Mouse (Mus musculus): ENCODE results near the gene Dok7.

The Dok7 gene

DNA sequence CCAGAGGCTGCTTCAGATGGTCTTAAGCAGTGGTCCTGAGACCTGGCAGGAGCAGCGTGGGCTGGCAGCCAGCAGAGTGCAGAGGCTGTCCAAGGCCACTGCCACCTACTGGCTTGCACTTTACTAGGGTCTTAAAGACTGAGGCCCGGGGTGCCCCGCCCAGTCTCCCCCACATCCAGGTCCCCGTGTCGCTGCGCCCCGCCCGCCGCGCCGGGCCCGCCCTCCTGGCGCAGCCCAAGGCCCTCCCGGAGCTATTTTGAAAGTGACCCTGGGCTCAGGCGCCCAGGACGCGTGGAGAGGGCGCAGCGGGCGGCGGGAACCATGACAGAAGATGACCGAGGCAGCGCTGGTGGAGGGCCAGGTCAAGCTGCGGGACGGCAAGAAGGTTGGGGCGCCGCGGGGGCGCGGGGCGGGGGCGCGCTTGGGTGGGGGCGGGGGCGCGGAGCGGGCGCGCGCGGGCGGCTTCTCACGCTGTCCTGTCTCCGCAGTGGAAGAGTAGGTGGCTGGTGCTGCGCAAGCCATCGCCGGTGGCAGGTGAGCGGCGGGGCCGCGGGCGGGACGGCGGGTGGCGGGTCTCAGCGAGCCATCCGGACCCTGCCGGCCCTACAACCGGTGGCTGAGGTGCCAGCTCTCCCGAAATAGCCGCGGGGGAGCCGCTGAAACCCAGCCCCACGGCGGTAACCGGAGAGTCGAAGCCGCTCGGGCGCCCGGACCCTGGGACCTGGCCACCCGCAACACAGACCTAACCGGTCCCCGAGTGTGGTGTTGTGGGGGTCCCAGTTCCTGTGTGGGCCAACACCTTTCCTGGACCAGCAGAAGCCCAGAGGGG lies at the start of gene Dok7:
TSS of gene Dok7 (plus strand) at position 163 of the 829 bp plus-strand sequence.
- DNase-seq (ENCODE audit: low spot score in 2 of 2): peak; percentile 30 to 56

DNA sequence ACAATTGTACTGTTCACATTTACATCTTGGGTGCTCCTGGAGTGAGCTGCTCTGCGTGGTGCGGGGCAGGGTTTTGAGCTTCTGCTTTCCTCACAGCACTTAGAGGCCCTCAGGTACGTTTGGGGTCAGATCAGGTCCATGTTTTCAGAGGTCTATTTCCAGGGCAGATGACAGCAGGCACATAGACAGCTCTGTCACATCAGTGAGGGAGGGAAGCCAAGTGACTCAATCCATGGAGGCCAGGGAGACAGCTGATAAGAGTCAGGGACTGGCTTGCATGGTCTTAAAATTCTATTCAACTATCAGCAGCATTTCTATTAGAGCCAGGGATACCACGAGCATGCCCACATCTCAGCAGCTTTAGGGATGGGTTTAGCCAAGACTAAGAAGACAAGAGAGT lies 47.4 kb upstream of the Dok7 start:
- no peak for DNase-seq (ENCODE audit: low spot score in 2 of 2)

DNA sequence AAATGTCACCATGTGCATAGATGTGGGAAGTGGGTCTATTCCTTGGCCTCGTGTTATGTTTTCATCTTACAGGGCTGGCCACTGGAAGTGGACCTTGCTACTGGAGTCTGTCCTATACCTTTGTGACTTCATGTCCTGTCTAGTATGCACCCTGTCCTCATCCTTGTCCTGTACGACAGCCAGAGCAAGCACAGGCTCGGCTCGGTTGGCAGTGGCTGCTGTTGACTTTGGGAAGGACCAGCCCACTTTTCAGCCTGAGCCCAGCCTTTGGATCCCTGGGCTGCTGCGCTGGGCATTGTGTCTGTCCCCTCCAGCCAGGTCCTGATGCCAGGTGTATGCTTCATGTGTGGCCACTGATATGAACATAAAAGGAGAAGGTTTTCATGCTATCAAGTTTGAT lies 45.9 kb upstream of the Dok7 start:
- DNase-seq (ENCODE audit: low spot score in 2 of 2): no peak

DNA sequence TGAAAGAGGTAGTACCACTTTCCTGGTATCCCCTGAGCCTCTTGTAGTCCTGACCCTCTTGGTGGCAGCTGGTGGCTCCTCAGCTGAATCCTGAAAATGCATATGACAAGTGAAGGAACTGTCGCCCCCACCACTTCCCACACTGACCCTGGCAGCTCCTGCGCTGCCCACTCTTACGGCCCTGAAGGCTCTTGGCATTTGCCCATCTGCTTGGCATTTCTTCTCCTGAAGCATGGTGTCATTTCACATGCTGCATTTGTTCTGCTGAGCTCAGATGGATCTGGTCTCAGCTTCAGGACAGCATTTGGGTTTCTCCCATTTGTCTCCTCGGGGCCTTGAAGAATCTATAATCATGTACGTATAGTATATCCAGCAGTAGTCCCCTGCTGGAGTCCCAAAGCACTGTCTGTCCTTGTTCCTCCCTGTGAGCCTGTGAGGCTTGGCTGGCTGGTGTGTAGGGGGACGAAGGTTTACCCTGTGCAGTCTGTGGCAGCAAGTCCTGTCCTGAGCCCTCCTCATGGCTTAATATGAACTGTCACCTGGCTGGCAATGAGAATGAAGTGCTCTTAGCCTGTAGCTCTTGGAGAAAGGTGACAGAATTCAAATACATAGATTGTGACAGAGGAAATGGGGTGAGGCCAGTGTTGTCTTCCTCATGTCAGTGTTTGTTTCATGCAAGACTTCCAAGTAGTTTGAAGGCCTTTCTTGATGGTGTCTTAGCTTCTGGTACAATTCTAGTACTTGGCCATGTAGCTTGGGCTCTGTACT lies 45.2 kb upstream of the Dok7 start:
- DNase-seq (ENCODE audit: low spot score in 2 of 2): no peak

DNA sequence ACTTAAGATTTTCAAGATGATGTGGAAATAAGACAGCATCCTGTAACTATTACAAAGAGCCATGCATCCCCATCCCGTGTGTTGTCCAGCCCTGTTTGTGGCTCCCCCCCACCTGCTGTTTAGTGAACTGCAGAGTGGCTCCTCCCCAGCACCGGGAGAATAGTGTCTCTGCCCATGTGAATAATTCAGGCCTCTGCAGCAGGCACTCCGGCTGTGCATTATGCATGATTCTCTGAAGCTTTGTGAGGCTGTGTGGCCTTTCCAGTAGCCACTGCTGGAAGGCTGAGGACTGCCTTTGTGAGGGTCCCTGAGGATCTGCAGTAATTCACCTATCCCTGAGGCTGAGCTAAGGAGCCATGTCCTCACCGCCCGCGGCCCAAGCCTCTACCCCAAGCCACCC lies 42.5 kb upstream of the Dok7 start:
- no peak for DNase-seq (ENCODE audit: low spot score in 2 of 2)

DNA sequence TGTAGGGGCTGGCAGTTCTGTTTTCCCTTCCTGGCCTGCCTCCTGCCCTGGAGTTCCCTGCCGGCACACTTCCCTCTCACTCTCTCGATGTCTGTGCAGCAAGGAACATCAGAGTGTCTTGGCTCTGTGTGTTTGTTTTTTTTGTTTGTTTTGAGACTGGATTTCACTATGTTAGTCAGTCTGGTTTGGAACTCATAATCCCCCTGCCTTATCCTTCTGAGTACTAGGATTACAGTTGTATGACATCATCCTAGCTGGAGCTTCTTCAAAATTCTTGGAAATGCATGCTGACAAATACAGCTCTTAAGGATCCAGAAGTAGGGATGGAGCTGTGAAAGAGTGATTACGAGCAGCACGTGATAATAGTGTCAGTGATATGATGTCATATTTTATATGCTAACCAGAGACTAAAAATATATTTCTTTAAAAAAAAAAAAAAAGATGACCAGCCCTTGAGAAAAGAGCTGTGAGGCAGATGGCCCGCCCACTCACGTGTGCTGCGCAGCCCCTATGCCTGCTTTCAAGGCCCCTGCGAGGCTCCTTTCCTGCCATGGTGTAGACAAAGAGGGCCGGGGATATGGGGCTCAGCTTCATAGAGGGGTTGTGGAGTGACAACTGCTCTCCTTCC lies 36.8 kb upstream of the Dok7 start:
- peak in 1 of 2 experiments; percentile 43 for DNase-seq (ENCODE audit: low spot score in 2 of 2)

DNA sequence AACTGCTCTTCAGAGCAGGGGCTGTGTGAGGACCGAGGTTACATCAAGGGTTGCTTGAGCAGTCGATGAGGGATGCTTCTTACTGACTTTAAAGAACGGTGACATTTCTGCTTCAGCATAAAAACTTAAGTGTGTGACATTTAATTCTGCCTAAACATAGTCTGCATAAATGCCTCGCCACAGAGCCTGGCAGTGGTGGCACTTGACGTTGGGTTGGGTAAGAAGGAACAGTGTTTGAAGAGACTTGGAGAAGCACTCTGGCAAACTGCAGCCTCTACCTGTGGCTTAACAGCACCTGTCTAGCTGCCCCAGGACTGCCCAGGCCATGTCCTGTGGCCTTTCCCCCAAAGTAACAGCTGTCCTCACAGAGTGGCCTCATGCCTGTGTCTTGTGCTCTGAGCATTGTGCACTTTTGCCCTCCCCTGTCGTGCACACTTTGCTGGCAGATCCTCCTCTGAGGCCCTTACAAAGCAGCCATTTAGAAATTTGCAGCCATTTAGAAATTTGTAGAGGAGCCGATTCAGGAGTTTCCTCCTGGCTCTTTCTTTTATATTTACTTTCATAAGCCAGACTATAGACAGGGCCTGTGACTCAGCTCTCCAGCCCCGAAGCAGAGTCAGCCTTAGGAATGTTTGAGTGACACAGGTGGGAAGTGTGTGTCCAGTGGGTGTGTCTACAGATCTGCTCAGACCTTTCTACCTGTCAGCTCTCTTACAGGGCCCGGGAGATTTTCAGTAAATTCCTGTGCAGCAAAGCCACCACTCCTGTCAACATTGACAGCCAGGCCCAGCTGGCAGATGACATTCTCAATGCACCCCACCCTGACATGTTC lies 35.9 kb upstream of the Dok7 start:
- DNase-seq (ENCODE audit: low spot score in 2 of 2): peak in 1 of 2 experiments; percentile 34

DNA sequence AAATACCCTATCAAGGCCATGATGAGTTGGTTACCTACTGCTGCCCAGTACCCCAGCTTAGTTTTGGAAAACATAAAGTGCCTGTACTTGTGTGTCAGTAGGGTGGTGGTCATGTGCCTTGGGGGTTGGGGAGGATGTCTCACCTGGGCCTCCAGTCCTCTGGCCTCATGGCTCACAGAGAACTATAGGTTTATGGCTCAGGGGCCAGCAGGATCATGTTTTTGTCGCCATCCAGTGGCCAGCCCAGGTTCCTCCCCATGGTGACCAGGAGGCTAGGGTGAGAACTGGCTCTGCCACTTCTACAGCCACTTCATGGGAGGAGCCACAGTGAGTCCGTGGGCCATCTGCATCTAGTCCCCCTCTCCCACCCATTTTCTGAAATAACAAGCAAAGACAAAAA lies 31.6 kb upstream of the Dok7 start:
- peak in 1 of 2 experiments; percentile 54 for DNase-seq (ENCODE audit: low spot score in 2 of 2)

DNA sequence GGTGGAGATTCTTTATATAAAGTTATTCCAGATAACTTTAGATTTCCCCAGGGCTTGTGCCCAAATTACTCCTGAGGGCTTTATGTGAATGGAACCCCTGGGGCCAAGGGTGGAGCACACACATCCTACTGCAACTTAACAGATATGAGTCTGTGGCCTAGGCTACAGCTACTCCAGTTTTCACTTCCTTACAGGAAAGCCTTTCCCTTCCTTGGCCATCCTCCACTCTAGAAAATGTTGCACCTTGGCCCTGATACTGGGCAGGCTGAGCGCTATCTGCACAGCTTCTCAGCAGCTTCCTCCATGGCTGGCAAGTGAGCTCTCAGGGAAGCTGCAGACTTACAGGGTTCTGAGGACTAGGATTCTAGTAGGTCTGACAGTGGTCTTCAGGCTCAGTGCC lies 27.3 kb upstream of the Dok7 start:
- no peak for DNase-seq (ENCODE audit: low spot score in 2 of 2)

DNA sequence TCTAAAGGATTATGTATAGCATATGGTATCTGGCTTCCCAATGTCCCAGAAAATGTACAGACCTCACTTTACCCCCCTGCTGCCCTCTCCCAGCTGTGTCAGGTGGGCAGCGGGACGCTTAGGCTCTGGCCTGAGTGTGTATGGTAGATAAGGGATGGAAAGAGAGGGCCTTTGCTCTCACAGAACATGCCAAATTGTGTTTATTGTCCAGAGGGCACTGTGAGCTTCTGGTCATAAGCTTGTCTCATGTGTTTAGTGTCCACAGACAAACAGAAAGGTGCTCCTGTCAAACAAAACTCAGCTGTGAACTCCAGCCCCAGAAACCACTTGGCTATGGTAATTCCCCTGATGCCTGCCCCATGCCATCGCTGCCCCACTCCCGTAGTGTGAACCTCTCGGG lies 26.8 kb upstream of the Dok7 start:
- DNase-seq (ENCODE audit: low spot score in 2 of 2): no peak

DNA sequence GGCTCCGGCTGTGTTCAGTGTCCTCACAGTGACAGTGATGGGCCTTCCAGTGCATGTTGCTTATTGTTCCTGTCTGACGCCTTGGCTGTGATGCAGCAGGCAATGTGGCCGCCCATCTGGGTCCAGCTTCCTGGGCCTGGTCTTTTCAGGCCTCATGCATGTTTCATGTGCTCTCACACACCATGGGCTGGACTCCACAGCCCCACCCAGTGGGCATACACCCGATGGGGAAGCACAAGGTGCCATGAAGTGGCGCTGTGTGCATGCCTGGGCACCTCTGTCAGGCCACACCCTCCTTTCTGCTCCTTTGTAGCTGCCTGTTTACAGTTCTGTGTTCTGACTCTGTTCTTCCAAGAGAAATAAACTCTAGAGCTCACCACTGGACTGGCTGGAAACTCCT lies 23.5 kb upstream of the Dok7 start:
- no peak for DNase-seq (ENCODE audit: low spot score in 2 of 2)

DNA sequence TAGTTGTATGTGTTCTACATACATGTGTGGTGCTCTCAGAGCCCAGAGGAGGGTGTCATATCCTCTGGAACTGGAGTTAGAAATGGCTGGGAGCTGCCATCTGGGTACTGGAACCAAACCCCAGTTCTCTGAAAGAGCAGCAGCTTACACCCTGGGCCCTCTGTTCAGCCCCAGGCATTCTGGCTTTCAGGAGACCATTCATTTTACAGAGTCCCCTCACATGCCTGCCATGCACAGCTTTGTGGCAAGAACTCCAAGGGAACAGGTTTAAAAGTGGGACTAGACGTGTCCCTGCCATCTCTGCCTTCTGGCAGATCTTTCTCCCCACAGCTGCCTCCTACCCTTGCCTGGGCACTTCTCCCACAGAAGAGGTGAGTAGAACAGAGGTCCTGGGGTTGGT lies 22.9 kb upstream of the Dok7 start:
- no peak for DNase-seq (ENCODE audit: low spot score in 2 of 2)

DNA sequence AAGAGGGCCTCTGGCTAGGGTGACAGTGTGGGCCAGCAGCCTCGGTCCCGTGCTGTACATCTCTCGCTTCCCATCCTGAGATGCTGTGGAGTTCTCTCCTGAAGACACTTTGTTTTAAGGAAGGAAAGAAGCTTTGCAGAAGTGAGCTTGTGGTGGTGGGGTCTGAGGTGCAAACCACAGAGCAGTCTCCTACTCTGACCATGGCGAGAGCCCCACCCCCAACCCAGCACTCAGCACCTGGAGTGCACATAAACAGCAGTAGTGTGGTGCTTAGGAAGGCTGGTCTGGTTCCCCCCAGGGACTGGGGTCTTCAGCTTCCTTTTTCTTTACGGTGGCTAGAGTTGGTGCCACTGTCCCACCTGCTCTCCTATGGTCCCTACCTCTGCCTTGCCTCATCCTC lies 21.4 kb upstream of the Dok7 start:
- no peak for DNase-seq (ENCODE audit: low spot score in 2 of 2)

DNA sequence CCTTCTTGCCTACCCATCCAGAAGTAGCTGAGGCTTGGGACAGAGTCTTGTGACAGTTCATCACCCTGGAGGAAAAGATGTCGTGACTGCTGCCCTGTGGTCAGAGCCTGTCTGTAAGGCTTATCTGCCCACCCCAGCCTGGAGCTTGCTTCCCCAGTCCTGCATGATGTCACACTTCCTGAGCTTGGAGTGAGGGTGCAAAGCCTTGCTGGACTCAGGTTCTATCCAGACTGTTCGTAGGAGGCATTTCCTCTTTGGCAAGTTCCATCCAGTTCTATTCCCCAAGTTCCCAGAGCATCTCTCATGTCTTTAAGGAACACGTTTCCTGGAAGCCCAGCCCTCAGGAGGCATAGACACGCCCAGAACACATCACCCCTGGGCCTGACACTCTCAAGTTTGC lies 20.8 kb upstream of the Dok7 start:
- DNase-seq (ENCODE audit: low spot score in 2 of 2): no peak

DNA sequence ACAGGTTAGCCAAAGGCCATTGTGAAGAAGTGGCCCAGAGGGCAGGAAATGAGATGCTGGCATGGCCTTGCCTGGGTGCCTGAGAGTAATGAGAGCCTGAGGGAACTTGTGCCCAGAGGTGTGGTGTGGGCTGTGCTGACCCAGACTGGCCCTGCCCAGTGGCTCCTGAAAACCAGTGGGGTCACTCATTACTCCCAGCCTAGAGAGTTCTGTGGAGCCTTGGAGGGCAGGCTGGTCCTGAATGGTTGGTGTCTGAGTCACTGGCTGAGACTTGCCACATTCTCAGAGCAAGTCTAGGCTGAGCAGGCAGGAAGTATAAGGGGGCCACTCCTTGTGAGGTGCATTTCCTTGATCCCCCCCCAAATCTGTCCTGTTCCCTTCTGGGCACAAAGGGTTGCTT lies 19.1 kb upstream of the Dok7 start:
- no peak for DNase-seq (ENCODE audit: low spot score in 2 of 2)

DNA sequence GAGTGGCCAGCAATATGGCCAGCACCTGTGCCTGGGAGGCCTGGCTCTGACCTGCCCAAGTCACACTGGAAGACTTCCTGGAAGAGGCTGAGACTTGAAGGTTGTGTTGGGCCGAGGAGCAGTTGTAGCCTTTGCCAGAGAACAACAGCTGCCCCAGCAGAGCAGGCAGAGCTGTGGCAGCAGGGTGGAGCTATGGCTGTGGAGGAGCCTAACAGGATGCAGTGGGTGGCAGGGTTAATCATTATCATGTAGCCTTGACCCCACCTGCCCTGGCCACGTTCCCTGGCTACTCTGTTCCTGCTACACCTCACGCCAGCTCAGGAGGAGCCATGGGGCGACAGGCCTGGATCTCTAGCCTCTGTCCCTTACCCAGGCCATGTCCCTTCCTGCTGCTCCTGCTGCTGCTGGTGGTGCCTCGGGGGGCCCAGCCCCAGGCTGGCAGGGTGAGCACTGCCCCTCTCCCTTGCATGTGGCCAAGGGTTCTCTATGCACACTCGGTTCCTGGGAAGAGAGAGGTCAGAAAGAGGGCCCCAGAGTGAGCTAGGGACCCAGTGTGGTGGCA lies 15.2 kb upstream of the Dok7 start, which contains the start of gene Hgfac:
TSS of gene Hgfac (plus strand) at position 242 of the 562 bp plus-strand sequence.
- DNase-seq (ENCODE audit: low spot score in 2 of 2): no peak

DNA sequence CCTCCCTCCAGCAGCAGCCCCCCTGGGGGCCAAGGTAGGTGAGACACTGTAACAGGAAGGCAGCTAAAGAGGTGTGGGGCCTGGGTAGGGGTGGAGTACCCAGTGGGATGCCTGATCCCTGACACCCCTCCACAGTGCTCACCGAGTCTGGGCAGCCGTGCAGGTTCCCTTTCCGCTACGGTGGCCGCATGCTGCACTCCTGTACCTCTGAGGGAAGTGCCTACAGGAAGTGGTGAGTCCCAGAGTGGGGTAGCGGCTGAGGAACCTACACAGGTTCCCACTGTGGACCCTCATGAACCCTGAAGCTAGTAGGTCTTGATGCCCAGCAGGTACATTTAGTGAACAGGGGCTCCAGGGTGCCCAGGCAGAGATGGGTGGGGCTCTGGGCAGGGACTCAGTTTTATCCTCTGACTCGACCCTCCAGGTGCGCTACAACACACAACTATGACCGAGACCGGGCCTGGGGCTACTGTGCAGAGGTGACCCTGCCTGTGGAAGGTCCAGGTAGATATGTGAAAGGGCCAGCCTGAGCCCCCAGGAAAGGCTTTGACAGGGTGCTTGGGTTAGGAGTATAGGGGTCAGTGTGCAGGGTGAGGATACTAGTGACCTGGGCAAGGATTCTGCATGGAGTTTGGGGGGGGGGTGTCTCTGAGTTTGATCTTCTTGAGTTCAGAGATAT lies 14.0 kb upstream of the Dok7 start:
- no peak for DNase-seq (ENCODE audit: low spot score in 2 of 2)

DNA sequence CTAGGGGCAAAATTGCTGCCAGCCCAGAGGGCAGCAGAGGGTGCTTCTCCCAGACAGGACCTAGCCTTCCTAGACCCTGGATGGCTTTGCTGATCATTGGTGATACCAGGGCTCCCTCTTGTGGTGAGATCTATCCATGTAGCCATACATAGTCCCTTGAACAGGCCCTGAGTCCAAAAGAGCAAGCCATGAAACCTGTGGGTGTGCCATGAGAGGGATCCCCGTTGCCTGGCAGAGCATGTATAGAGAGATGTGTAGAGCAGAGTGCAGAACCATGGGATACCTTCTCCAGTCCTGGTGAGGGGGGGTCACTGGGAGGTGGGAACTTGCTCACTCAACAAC lies 13.5 kb upstream of the Dok7 start:
- DNase-seq (ENCODE audit: low spot score in 2 of 2): peak; percentile 35 to 89

DNA sequence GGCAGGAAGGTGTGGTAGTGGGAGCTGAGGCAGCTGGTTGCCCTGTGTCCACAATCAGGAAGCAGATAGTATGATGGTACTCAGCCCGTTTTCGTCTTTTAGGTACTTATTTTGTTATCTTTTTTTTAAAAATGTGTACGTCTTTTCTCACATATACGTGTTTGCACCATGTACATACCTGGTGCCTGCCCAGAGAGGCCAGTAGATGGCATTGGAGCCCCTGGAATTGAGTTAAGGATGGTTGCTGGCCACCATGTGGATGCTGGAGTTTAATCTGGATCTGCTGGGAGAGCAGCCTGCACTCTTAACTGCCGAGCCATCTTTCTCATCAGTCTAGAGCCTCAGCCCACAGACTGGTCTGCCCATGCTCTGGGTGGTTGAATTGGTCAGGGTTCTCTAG lies 6.0 kb upstream of the Dok7 start:
- DNase-seq (ENCODE audit: low spot score in 2 of 2): no peak

DNA sequence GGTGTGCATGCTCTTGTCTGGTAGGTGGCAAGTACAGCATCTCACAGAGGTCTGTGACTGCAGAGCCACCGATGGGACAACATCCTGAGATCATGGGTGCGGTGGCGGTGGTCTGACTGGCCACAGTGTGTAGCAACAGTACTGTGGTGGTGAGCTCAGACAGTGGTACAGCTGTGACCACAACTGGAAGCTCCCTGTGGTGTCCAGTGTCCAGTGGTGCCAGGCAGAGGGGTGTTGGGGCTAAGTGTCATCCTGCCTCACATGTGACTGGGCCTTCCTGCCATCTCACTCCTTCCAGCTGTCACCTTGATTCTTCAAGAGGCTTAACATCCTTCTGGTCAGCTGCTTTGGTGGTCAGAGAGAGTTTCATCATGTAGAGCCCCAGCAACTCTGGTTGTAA lies 1.9 kb upstream of the Dok7 start:
- DNase-seq (ENCODE audit: low spot score in 2 of 2): no peak

DNA sequence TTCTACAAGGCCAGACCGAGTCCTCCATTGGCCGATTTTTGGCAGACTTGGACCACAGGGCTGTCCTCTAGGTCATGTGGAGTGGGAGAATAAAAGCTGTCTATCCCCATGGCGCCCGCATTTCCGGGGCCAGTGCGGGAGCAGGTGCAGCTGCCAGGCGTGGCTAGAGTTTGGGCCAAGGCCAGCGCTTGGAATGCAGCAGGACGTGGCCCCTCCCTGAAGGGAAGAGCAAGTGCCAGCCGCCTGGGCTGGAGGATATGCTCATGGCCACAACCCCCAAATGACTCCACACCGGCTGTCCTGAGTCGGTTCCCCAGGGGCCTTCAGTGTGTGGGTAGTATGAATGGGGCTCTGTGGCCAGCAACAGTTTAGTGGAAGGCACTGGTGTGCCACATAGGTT lies 1.5 kb upstream of the Dok7 start:
- no peak for DNase-seq (ENCODE audit: low spot score in 2 of 2)
